Mouse (Mus musculus): Measurements from ENCODE around the gene Dut.

The Dut gene

DNA sequence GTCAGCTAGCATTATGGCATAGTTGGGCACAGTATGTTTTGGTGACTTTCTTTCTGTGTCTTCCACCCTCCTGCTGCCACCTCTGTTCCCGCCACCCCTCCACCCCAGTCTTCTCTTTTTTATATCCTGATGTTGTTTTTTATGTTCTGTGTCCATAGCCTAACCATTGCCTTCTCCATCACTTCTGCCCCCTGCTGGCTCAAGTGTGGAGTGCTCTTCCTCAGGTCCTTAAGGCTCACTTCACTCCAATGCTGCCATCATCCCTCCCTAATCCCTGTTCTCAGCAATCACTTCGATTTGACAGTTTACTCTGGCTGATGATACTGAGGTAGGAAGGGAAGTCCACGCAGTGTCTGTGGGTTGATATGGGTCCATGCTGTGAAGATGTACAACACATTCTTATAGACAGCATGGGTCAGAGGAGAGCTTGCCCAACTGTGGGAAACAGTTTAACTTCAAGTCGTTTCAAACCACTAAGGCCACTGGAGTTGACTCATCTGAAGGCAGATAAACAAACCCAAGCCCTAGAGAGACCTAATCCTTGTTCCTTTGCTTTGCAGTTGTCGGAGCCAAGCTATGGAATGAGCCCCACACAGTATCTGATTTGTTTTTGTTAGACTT, 56.9 kb downstream of the Dut start:
- H3K27me3 ChIP-seq (ENCODE audit: insufficient read depth, low read length) = no peaks in the 10 kb centered on the region
- peaks cover 12% of the 10 kb centered on the region for H3K4me1 ChIP-seq (replicated peaks; ENCODE audit: low read depth, low read length)
- TF ChIP-seq CTCF (conservative IDR thresholded peaks at IDR 0.05; ENCODE audit: low read length) (peak; percentile 22; the same call in 1 of the 2 replicates), POU5F1 (IDR thresholded peaks at IDR 0.05; ENCODE audit: borderline replicate concordance, low read length) (no peak), NANOG (IDR thresholded peaks at IDR 0.05; ENCODE audit: borderline replicate concordance, low read length) (no peak)

GRCm38 (mm10) chr2:125304746-125305145, 57.8 kb downstream of the Dut start:
- Histone ChIP-seq H3K27me3 (ENCODE audit: insufficient read depth, low read length) (no peaks in the 10 kb centered on the region), H3K36me3 (ENCODE audit: insufficient read depth, low read length) (no peaks in the 10 kb centered on the region), H3K9me3 (ENCODE audit: low read length) (no peaks in the 10 kb centered on the region), H3K4me3 (replicated peaks; ENCODE audit: low read length) (no peak overlapping the region), H3K4me1 (replicated peaks; ENCODE audit: low read depth, low read length) (peaks cover 12% of the 10 kb centered on the region)
- TF ChIP-seq NANOG (IDR thresholded peaks at IDR 0.05; ENCODE audit: borderline replicate concordance, low read length) (no peak), CTCF (conservative IDR thresholded peaks at IDR 0.05; ENCODE audit: low read length) (no peak), POU5F1 (IDR thresholded peaks at IDR 0.05; ENCODE audit: borderline replicate concordance, low read length) (no peak)

More for the DNA sequence above, 56.9 kb downstream of the Dut start:
- Histone ChIP-seq H3K36me3 (ENCODE audit: insufficient read depth, low read length) (no peaks in the 10 kb centered on the region), H3K9me3 (ENCODE audit: low read length) (no peaks in the 10 kb centered on the region), H3K4me3 (replicated peaks; ENCODE audit: low read length) (no peak overlapping the region)

DNA sequence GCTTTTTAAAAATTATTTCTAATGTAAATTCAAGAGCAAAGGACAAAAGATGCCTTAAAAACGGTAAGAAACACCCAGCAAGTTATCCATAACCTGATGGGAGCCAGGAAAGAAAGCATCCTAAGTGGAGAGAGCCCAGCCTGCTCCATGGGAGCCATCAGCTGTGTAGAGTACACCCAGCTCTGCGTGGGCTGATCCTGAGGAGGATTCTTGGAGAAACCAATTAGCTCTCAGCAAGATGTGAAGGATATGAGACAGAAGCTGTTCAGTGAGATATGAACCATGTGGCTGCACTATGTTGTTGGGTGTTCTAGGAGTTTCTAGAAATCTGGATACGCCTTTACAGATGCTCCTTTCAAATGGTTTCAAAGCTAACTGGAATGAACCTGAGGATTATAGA, 58.7 kb downstream of the Dut start:
- no peak for TF ChIP-seq CTCF (conservative IDR thresholded peaks at IDR 0.05; ENCODE audit: low read length)
- TF ChIP-seq POU5F1 (IDR thresholded peaks at IDR 0.05; ENCODE audit: borderline replicate concordance, low read length) = no peak
- TF ChIP-seq NANOG (IDR thresholded peaks at IDR 0.05; ENCODE audit: borderline replicate concordance, low read length) = no peak
- Histone ChIP-seq H3K27me3 (ENCODE audit: insufficient read depth, low read length) (no peaks in the 10 kb centered on the region), H3K4me1 (replicated peaks; ENCODE audit: low read depth, low read length) (peaks cover 12% of the 10 kb centered on the region)

More for the DNA sequence above, 58.7 kb downstream of the Dut start:
- Histone ChIP-seq H3K9me3 (ENCODE audit: low read length) (no peaks in the 10 kb centered on the region), H3K4me3 (replicated peaks; ENCODE audit: low read length) (no peak overlapping the region), H3K36me3 (ENCODE audit: insufficient read depth, low read length) (no peaks in the 10 kb centered on the region)
